Mouse (Mus musculus) lung, postnatal 0 days (tissue): ENCODE measurements at regions not wholly inside any gene's neighbourhood (a gene's known extent, or its start where the extent isn't known, plus 50 kb on each side); places are given as distances from the start of the nearest gene placed in this dataset.

Experiments
- CTCF ChIP-seq: IDR thresholded peaks from 2 replicates; pipeline ENCODE4 v1.5.1; 2016; ENCODE audit warnings: antibody characterized with exemption, mild to moderate bottlenecking
- EP300 ChIP-seq: IDR thresholded peaks from 2 replicates; pipeline ENCODE4 v1.6.1; 2016; ENCODE audit warnings: antibody characterized with exemption, mild to moderate bottlenecking, control low read depth

GRCm38 (mm10) chr12:78082163-78082562 is 111.9 kb upstream of the Gm6657 start:
- TF ChIP-seq CTCF: no peak
- TF ChIP-seq EP300: no peak
